25 mouse cellular contexts compared by ENCODE assay signal in the genomic region with DNA sequence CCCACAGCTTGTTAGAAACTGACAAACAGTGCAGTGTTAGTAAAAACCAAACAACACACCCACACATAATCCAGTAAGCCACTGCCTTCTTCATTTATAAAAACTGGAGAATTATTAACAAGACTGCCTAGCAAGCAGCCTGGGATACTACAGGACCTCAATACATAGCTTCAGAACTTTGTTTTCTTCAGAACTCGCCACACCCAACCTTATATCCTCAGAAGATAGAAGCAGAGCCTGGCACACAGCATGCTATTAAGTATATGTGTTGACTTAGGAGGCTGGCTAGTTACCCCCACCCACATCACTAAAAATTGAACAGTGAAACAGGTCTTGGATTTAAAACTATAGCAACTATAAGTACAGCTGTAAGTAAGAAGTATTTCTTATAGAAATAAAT. TPM values are rescaled to one million over a fixed set of nuclear protein-coding genes. Genes with fewer than 3 reads are reported as not detected.
A peak's percentile ranks its signal among the peaks of the same experiment; 100 is the strongest.
DNase-seq lines count a peak whose midpoint lies in the region; ATAC-seq and TF ChIP-seq lines count a peak whose summit lies in the region.
"Had no signal": no experiment of that assay in that cellular context is flagged by ENCODE, and none has a peak within 500 bp of the region (broad histone marks: within the 10 kb centered on the region; RNA-seq: fewer than 3 reads in every experiment).

No protein-coding gene starts in this region.

- TF ChIP-seq CTCF in liver, adult 2 months (IDR thresholded peaks at IDR 0.05; ENCODE audit: low read depth, low read length), result no peak
- no peak for TF ChIP-seq CTCF in intestine, postnatal 0 days (IDR thresholded peaks at IDR 0.05; ENCODE audit: low read depth)

- intact Hi-C loops in heart, postnatal 25 days (cut with DNase I), result no loop called here

- H3K4me3 ChIP-seq in heart, embryonic 13.5 days, result no peak overlapping the region
- no peak overlapping the region for H3K4me3 ChIP-seq in liver, adult 2 months (ENCODE audit: insufficient read depth, low read depth, low read length)
- no peak overlapping the region for H3K4me3 ChIP-seq in liver, embryonic 11.5 days (ENCODE audit: low read depth, low read length)
- H3K4me3 ChIP-seq in intestine, postnatal 0 days (ENCODE audit: low read depth, low read length), result no peak overlapping the region
- H3K4me3 ChIP-seq: embryonic facial prominence, embryonic 15.5 days; erythroblast, embryonic 14.5 days; forebrain, embryonic 10.5 days; gastrocnemius, adult 2 months; hindbrain, embryonic 13.5 days had no signal

- H3K79me2 ChIP-seq in liver, adult 2 months (ENCODE audit: control insufficient read depth, insufficient read depth, low read length), result peaks cover 11% of the 10 kb centered on the region; the same call in 1 of the 2 replicates

- DNase-seq in heart, postnatal 25 days (ENCODE audit: low spot score), result no peak
- DNase-seq in liver, adult 2 months (ENCODE audit: extremely low read depth, low read depth, low spot score), result peak; percentile 37
- no peak for DNase-seq in liver, embryonic 11.5 days (ENCODE audit: low spot score)
- no peak for DNase-seq in spleen, adult 12 weeks (ENCODE audit: low spot score)
- DNase-seq in adrenal gland, postnatal 14 days, result no peak
- DNase-seq: adrenal gland, adult 8-10 months; B cell, adult 2 months; cerebellum, adult 11 months; cerebellum, adult 8-10 months; cerebellum, postnatal 14 days; embryo, embryonic 11 days; gastrocnemius, adult 2 months; gastrocnemius, postnatal 25 days; heart, postnatal 10 days had no signal

- peak overlapping the region; percentile 19; the same call in 1 of the 2 replicates for H3K9ac ChIP-seq in heart, embryonic 13.5 days
- no peak overlapping the region for H3K9ac ChIP-seq in liver, adult 2 months (ENCODE audit: low read depth, low read length)
- no peak overlapping the region for H3K9ac ChIP-seq in liver, embryonic 11.5 days (ENCODE audit: low read depth, low read length)
- H3K9ac ChIP-seq in intestine, postnatal 0 days (ENCODE audit: low read depth, low read length), result no peak overlapping the region
- H3K9ac ChIP-seq: embryonic facial prominence, embryonic 15.5 days; hindbrain, embryonic 13.5 days had no signal

- H3K27ac ChIP-seq in heart, embryonic 13.5 days (replicated peaks), result no peak overlapping the region
- H3K27ac ChIP-seq in liver, adult 2 months (replicated peaks; ENCODE audit: insufficient read depth, low read depth, low read length), result no peak overlapping the region
- no peak overlapping the region for H3K27ac ChIP-seq in liver, embryonic 11.5 days (ENCODE audit: low read depth, low read length)
- H3K27ac ChIP-seq in intestine, postnatal 0 days (ENCODE audit: low read depth, low read length), result peak overlapping the region; percentile 11
- H3K27ac ChIP-seq: embryonic facial prominence, embryonic 15.5 days; forebrain, embryonic 10.5 days; gastrocnemius, adult 2 months; hindbrain, embryonic 13.5 days; hindbrain, postnatal 0 days had no signal

- no peaks in the 10 kb centered on the region for H3K27me3 ChIP-seq in heart, embryonic 13.5 days (replicated peaks)
- no peaks in the 10 kb centered on the region for H3K27me3 ChIP-seq in liver, adult 2 months (ENCODE audit: control insufficient read depth, insufficient read depth, low read length)
- no peaks in the 10 kb centered on the region for H3K27me3 ChIP-seq in liver, embryonic 11.5 days (replicated peaks; ENCODE audit: control insufficient read depth, insufficient read depth, low read length)
- H3K27me3 ChIP-seq in intestine, postnatal 0 days (replicated peaks; ENCODE audit: control insufficient read depth, insufficient read depth, low read length), result no peaks in the 10 kb centered on the region
- H3K27me3 ChIP-seq: embryonic facial prominence, embryonic 15.5 days; hindbrain, embryonic 13.5 days had no signal

- H3K4me2 ChIP-seq in heart, embryonic 13.5 days, result no peak overlapping the region
- H3K4me2 ChIP-seq in liver, embryonic 11.5 days, result no peak overlapping the region
- H3K4me2 ChIP-seq in intestine, postnatal 0 days (replicated peaks; ENCODE audit: low read depth), result no peak overlapping the region
- H3K4me2 ChIP-seq: embryonic facial prominence, embryonic 15.5 days; heart, embryonic 11.5 days; hindbrain, embryonic 13.5 days had no signal

- H3K9me3 ChIP-seq in heart, embryonic 13.5 days, result no peaks in the 10 kb centered on the region
- no peaks in the 10 kb centered on the region for H3K9me3 ChIP-seq in liver, embryonic 11.5 days (ENCODE audit: control insufficient read depth, low read length)
- no peaks in the 10 kb centered on the region for H3K9me3 ChIP-seq in intestine, postnatal 0 days (ENCODE audit: control insufficient read depth)
- H3K9me3 ChIP-seq: embryonic facial prominence, embryonic 15.5 days; forebrain, embryonic 10.5 days; G1E; hindbrain, embryonic 13.5 days had no signal

- TF ChIP-seq POLR2A in liver, adult 2 months (IDR thresholded peaks at IDR 0.05; ENCODE audit: extremely low read depth, insufficient read depth, low read length), result no peak

- no peak for ATAC-seq in heart, embryonic 13.5 days (ENCODE audit: extremely low read depth, insufficient number of reproducible peaks, low FRiP score, low TSS enrichment)
- no peak for ATAC-seq in liver, embryonic 11.5 days (replicated peaks; ENCODE audit: low FRiP score)
- ATAC-seq in intestine, postnatal 0 days, result peak; percentile 31; the same call in 1 of the 2 replicates
- ATAC-seq: CD4-positive, CD25-positive, alpha-beta regulatory T cell, adult 4 months; forebrain, embryonic 14.5 days; hindbrain, postnatal 0 days had no signal

- H3K4me1 ChIP-seq in heart, embryonic 13.5 days, result peaks cover 24% of the 10 kb centered on the region
- peaks cover 6% of the 10 kb centered on the region; the same call in 1 of the 2 replicates for H3K4me1 ChIP-seq in liver, adult 2 months (ENCODE audit: control insufficient read depth, insufficient read depth, low read length)
- no peaks in the 10 kb centered on the region for H3K4me1 ChIP-seq in liver, embryonic 11.5 days (replicated peaks; ENCODE audit: control insufficient read depth, insufficient read depth, low read length)
- no peaks in the 10 kb centered on the region for H3K4me1 ChIP-seq in intestine, postnatal 0 days (replicated peaks; ENCODE audit: control insufficient read depth, insufficient read depth, low read length)
- H3K4me1 ChIP-seq: embryonic facial prominence, embryonic 15.5 days had no signal

- WGBS in heart, embryonic 13.5 days, result 84% methylated on average over 1 of the region's 1 CpGs
- 23% methylated on average over 1 of the region's 1 CpGs for WGBS in liver, adult 2 months
- 90% methylated on average over 1 of the region's 1 CpGs for WGBS in liver, embryonic 11.5 days
- WGBS in intestine, postnatal 0 days, result 45% methylated on average over 1 of the region's 1 CpGs

- peaks cover 64% of the 10 kb centered on the region for H3K36me3 ChIP-seq in heart, embryonic 13.5 days
- H3K36me3 ChIP-seq in liver, adult 2 months (ENCODE audit: control insufficient read depth, insufficient read depth, low read length), result peaks cover 45% of the 10 kb centered on the region
- peaks cover 32% of the 10 kb centered on the region for H3K36me3 ChIP-seq in liver, embryonic 11.5 days (ENCODE audit: control insufficient read depth, insufficient read depth, low read length)
- peaks cover 26% of the 10 kb centered on the region for H3K36me3 ChIP-seq in intestine, postnatal 0 days (ENCODE audit: control insufficient read depth, insufficient read depth)

RNA-seq across cellular contexts. Expression of a gene that starts 10.5 kb away (rescaled TPM):
- polyA plus RNA-seq in heart, embryonic 13.5 days (2015; fragmentation: Nextera tagmentation; extraction: Ambion mirVana), result 39.9 and 40.3 TPM in 2 replicates
- 10 to 100 TPM; 21.0 to 22.3 TPM for total RNA-seq in heart, postnatal 25 days (2021)
- 26.1 and 27.2 TPM in 2 replicates for total RNA-seq in liver, adult 2 months (2014; rRNA removed)
- 7.7 and 7.9 TPM in 2 replicates for polyA plus RNA-seq in liver, adult 2 months (2012; rRNA removed)
- polyA plus RNA-seq in liver, embryonic 11.5 days (2014; fragmentation: Nextera tagmentation; extraction: Ambion mirVana), result 57.2 and 65.9 TPM in 2 replicates
- polyA plus RNA-seq in intestine, postnatal 0 days (2015; fragmentation: Nextera tagmentation; extraction: Ambion mirVana), result 21.9 and 22.1 TPM in 2 replicates
- total RNA-seq in adrenal gland, postnatal 14 days (2021), result 50.6 and 54.1 TPM in 2 replicates
